Mouse (Mus musculus): ENCODE data around the gene Kcnk4.

DNA sequence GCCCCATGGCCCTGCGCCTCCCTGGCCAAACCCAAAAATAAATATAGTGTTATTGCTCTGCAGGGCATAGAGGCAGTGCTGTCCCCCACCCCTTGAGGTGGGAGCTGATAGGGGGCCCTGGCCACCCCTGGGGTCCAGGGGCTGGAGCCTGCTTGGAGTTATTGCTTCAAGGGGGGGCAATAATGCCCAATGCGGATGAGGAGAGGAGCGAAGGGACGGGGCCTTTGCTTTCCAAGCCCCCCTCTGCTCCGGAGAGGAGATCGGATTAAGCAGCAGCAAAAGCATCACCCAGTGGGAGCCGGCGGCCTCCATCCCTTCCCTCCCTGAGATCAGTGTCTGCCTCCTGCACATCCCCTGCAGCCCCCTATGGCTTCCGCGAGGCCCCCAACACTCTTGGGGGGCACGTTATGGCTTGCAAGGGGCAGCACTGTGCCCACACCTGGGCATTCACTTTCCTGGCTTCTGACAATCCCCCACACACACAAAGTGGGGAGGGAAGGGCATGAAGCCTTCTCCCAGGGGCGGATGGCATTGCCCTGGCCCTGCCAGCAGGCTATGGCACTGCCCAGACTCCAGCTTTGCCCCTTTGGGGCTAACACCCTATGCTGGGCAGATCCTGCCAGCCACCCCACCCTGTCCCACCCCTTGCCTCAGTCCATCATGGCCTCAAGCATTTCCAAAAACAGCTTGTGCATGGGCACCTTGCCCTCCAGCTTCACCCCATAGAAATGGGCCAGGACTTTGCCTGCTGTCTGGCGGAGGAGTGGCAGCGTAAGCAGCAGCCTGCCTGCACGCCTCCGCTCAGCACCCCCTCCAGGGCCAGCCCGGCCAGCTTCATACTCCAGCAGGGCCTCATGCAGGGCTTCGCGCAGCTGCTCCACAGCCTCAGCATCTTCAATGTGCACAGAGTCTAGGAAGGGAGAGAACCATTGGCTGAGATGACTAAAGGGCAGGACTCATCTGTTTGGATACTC lies 22.9 kb downstream of the Kcnk4 start:
- TF ChIP-seq EP300 (IDR thresholded peaks at IDR 0.05; ENCODE audit: low read length), result no peak
- no peak for TF ChIP-seq HCFC1 (IDR thresholded peaks at IDR 0.05; ENCODE audit: low read depth, low read length)
- no peak for TF ChIP-seq BHLHE40 (IDR thresholded peaks at IDR 0.05; ENCODE audit: low read depth, low read length)
- TF ChIP-seq CTCF (conservative IDR thresholded peaks at IDR 0.05 in 1 of 2, IDR thresholded peaks at IDR 0.05 in 1 of 2; ENCODE audit: low read depth in 2 of 2, low read length in 2 of 2), result no peak

Data from CH12.LX (cell line).